Mouse (Mus musculus): ENCODE measurements around the gene 5430402E10Rik.
"Not testable (repeated sequence)": the region's sequence is repeated elsewhere in the genome, so short reads cannot be mapped to it uniquely, and the experiment has no call there.

The 5430402E10Rik gene

GRCm38 (mm10) chrX:77924962-77925361 lies at the start of gene 5430402E10Rik:
5430402E10Rik (minus strand) TSS chrX:77925062.
- not testable (repeated sequence) for DNase-seq (ENCODE audit: low read depth, low spot score)

GRCm38 (mm10) chrX:77880033-77880432 lies 44.8 kb downstream of the 5430402E10Rik start:
- DNase-seq (ENCODE audit: low read depth, low spot score): not testable (repeated sequence)
